Mouse (Mus musculus) lung, adult 2 months (tissue): ENCODE measurements around the gene Trim39.

Experiments used
- CTCF ChIP-seq: fragments of 200-500 bp; IDR thresholded peaks from 2 replicates; pipeline ENCODE4 v1.5.1; 2011; ENCODE audit warnings: mild to moderate bottlenecking, low read length, control low read depth; ENCODE audit not compliant: insufficient read depth
- POLR2A ChIP-seq: fragments of 200-500 bp; IDR thresholded peaks from 2 replicates; pipeline ENCODE4 v1.6.1; 2011; ENCODE audit warnings: low read depth, mild to moderate bottlenecking, control low read depth, low read length, borderline replicate concordance; ENCODE audit errors: extremely low read depth

DNA sequence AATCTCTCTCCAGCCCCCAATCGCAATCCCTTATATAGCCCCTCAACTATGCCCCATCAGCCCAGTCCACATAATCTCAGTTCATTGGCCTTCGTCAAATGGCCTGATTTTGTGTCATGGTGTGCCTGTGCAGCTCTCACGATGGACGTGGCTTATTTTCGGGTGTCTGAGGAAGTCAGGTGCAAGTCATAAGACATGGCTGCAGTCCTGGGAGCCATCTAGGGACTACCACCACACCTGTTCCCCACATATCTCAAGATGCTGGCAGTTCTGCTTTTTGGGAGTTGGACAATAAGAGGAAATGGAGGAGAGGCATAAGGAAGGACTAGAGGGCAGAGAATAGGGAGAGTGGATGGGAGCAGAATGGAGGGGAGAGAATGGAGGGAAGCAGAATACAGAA is 38.5 kb downstream of the Trim39 start:
- TF ChIP-seq POLR2A (no peak), CTCF (no peak)
